Mouse (Mus musculus) embryonic facial prominence, embryonic 13.5 days (tissue): ENCODE measurements around the gene Uso1. TPM values are rescaled to one million over a fixed set of nuclear protein-coding genes. Genes with fewer than 3 reads are reported as not detected.
A peak's percentile ranks its signal among the peaks of the same experiment; 100 is the strongest.

Experiments
- ATAC-seq: fragments of 200-750 bp; cut with Nextera tagmentation; 2 replicates; pipeline ENCODE4 v1.8.0; 2017; ENCODE audit warnings: low read depth; ENCODE audit not compliant: insufficient number of reproducible peaks, insufficient read depth, low FRiP score, low TSS enrichment
- H3K27ac ChIP-seq: fragments of 300-500 bp; sonication (generic); 2 replicates; pipeline ENCODE4 v1.5.1; 2015; ENCODE audit warnings: moderate library complexity, mild to moderate bottlenecking, inconsistent platforms
- H3K27me3 ChIP-seq: fragments of 300-500 bp; sonication (generic); 2 replicates; pipeline ENCODE4 v1.6.1; 2015; ENCODE audit warnings: mild to moderate bottlenecking, inconsistent platforms
- H3K36me3 ChIP-seq: fragments of 300-500 bp; sonication (generic); 2 replicates; pipeline ENCODE4 v1.6.1; 2015; ENCODE audit warnings: mild to moderate bottlenecking, inconsistent platforms
- H3K4me1 ChIP-seq: fragments of 300-500 bp; sonication (generic); 2 replicates; pipeline ENCODE4 v1.6.1; 2015; ENCODE audit warnings: inconsistent platforms
- H3K4me2 ChIP-seq: fragments of 300-500 bp; sonication (generic); 2 replicates; pipeline ENCODE4 v1.6.1; 2015; ENCODE audit warnings: moderate library complexity, mild to moderate bottlenecking, inconsistent platforms
- H3K4me3 ChIP-seq: fragments of 300-500 bp; sonication (generic); 2 replicates; pipeline ENCODE4 v1.5.1; 2015; ENCODE audit warnings: mild to moderate bottlenecking, inconsistent platforms
- H3K9ac ChIP-seq: fragments of 300-500 bp; sonication (generic); 2 replicates; pipeline ENCODE4 v1.6.1; 2015; ENCODE audit warnings: mild to moderate bottlenecking, inconsistent platforms
- H3K9me3 ChIP-seq: fragments of 300-500 bp; sonication (generic); 2 replicates; pipeline ENCODE4 v1.6.1; 2016; ENCODE audit warnings: inconsistent platforms
- WGBS: fragments of 180-500 bp; shearing (Covaris S2); methylation state at CpG from one replicate; pipeline ENCODE4 v1.1.7; 2015; ENCODE audit warnings: mixed read lengths; 5-methylcytosine and 5-hydroxymethylcytosine counted together
- polyA plus RNA-seq: library from polyadenylated mRNA; unstranded; fragments of >200 nt; fragmentation: Nextera tagmentation; extraction: Ambion mirVana; gene quantifications from 2 replicates; pipeline ENCODE4 v1.2.1, GENCODE M21; 2015

Uso1 gene
- polyA plus RNA-seq, 1 experiment from 2014 or later = 45.4 TPM

DNA sequence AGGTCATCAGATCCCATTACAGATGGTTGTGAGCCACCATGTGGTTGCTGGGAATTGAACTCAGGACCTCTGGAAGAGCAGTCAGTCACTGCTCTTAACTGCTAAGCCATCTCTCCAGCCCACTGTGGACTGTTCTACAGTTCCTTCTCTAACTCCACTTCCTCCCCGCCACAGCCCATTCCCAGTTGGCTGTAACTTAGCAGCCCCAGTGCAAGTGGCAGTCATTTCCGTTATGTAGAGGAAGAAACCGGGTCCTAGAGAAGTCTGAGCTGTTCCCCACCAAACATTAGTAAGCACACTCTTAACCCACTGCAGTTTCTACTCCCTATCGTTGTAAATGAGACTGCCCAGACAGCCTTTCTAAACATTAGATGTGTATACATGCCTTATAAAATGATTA lies 30.5 kb upstream of the Uso1 start:
- no peak overlapping the region for H3K9ac ChIP-seq
- no peaks in the 10 kb centered on the region for H3K27me3 ChIP-seq
- WGBS = 89% methylated on average over 4 of the region's 4 CpGs
- peaks cover 7% of the 10 kb centered on the region for H3K4me1 ChIP-seq
- ATAC-seq = no peak
- H3K36me3 ChIP-seq = no peaks in the 10 kb centered on the region
- H3K9me3 ChIP-seq = no peaks in the 10 kb centered on the region
- no peak overlapping the region for H3K27ac ChIP-seq
- no peak overlapping the region for H3K4me2 ChIP-seq
- H3K4me3 ChIP-seq = no peak overlapping the region

- Histone ChIP-seq H3K27me3 (no peaks in the 10 kb centered on the region), H3K9ac (no peak overlapping the region), H3K27ac (no peak overlapping the region), H3K9me3 (no peaks in the 10 kb centered on the region), H3K4me2 (no peak overlapping the region), H3K4me1 (peaks cover 15% of the 10 kb centered on the region), H3K36me3 (no peaks in the 10 kb centered on the region), H3K4me3 (no peak overlapping the region)
- no peak for ATAC-seq
- WGBS = 85% methylated on average over 5 of the region's 5 CpGs
These were observed 26.9 kb upstream of the Uso1 start for GRCm38 (mm10) chr5:92110818-92111355.

- Histone ChIP-seq H3K36me3 (no peaks in the 10 kb centered on the region), H3K27ac (no peak overlapping the region), H3K9me3 (no peaks in the 10 kb centered on the region), H3K9ac (no peak overlapping the region), H3K4me3 (peak overlapping the region; percentile 25), H3K4me2 (peak overlapping the region; percentile 56), H3K27me3 (no peaks in the 10 kb centered on the region), H3K4me1 (peaks cover 10% of the 10 kb centered on the region)
- no peak for ATAC-seq
- 7% methylated on average over 6 of the region's 6 CpGs for WGBS
These were observed 25.6 kb upstream of the Uso1 start for GRCm38 (mm10) chr5:92112175-92112574.

DNA sequence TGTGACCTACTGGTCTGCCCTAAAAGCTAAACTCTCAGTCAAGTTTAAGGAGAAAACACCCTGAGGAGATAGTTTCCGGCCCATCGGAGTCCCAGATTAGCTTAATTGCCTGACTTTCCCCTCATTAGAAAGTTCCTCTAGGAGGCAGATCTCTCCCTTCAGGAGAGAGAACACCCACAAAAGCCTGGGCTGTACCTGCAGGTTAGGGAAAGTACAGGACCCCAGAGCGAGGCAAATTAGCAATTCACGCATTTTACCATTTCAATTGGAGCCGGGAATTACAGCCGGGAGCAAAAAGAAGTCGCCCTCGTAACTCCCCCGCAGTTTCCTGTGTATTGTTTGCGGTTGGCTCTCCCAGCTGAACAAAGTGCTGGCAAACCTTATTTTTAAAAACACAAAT lies 25.2 kb upstream of the Uso1 start:
- H3K9me3 ChIP-seq = no peaks in the 10 kb centered on the region
- H3K27ac ChIP-seq = no peak overlapping the region
- no peak for ATAC-seq
- no peaks in the 10 kb centered on the region for H3K27me3 ChIP-seq
- 0 out of 2 replicates have a peak overlapping the region, but pooled peaks have one; percentile 32 for H3K9ac ChIP-seq
- peak overlapping the region; percentile 56 for H3K4me2 ChIP-seq
- peak overlapping the region; percentile 25 for H3K4me3 ChIP-seq
- H3K4me1 ChIP-seq = peaks cover 10% of the 10 kb centered on the region
- 2% methylated on average over 10 of the region's 10 CpGs for WGBS
- H3K36me3 ChIP-seq = no peaks in the 10 kb centered on the region

DNA sequence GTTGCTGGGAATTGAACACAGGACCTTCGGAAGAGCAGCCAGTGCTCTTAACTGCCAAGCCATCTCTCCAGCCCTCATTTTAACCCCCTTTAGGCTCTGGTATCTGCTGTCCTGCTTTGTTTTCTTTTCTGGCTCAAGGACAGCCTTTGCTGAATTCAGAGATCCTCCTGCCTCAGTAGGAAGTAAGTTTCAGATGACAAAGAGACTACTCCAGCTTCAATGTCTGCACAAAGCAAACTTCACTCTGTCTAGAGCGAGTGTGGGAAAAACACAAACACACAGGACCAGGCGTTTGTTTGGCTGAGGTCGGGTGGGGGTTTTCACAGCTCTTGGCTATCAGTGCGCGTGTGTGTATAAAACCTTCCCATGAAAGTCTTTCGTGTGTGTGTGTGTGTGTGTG lies 24.3 kb upstream of the Uso1 start:
- Histone ChIP-seq H3K4me2 (no peak overlapping the region), H3K36me3 (no peaks in the 10 kb centered on the region), H3K4me1 (peaks cover 10% of the 10 kb centered on the region), H3K4me3 (no peak overlapping the region), H3K27me3 (no peaks in the 10 kb centered on the region), H3K9me3 (no peaks in the 10 kb centered on the region), H3K27ac (no peak overlapping the region), H3K9ac (no peak overlapping the region)
- WGBS = 88% methylated on average over 7 of the region's 7 CpGs
- ATAC-seq = no peak

DNA sequence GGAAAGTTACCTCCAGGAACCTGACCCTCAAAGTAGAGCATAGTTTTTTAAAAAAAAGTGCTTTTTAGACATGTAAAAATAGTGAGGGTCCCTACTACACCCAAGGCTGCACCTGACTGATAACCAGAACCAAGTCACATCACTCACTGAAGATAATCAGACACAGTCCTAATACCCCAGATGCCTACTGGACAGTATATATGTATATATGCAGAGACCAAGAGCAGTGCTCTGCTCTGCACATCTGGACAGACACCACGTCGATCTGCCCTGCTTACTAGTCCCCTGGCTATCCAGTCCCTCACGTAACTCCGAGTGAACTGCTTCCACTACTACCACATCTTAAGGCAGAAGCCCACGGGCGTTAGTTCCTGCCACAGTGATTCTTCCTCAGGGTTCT lies 23.5 kb upstream of the Uso1 start:
- Histone ChIP-seq H3K4me2 (no peak overlapping the region), H3K9me3 (no peaks in the 10 kb centered on the region), H3K4me1 (peaks cover 10% of the 10 kb centered on the region), H3K4me3 (no peak overlapping the region), H3K9ac (no peak overlapping the region), H3K36me3 (no peaks in the 10 kb centered on the region), H3K27me3 (no peaks in the 10 kb centered on the region), H3K27ac (no peak overlapping the region)
- WGBS = 89% methylated on average over 6 of the region's 6 CpGs
- ATAC-seq = no peak

GRCm38 (mm10) chr5:92114939-92115338 lies 22.8 kb upstream of the Uso1 start:
- no peak overlapping the region for H3K4me2 ChIP-seq
- no peak overlapping the region for H3K27ac ChIP-seq
- H3K4me1 ChIP-seq = peaks cover 10% of the 10 kb centered on the region
- H3K27me3 ChIP-seq = no peaks in the 10 kb centered on the region
- H3K9me3 ChIP-seq = no peaks in the 10 kb centered on the region
- H3K4me3 ChIP-seq = no peak overlapping the region
- ATAC-seq = no peak
- no peaks in the 10 kb centered on the region for H3K36me3 ChIP-seq
- 92% methylated on average over 2 of the region's 2 CpGs for WGBS
- H3K9ac ChIP-seq = no peak overlapping the region

DNA sequence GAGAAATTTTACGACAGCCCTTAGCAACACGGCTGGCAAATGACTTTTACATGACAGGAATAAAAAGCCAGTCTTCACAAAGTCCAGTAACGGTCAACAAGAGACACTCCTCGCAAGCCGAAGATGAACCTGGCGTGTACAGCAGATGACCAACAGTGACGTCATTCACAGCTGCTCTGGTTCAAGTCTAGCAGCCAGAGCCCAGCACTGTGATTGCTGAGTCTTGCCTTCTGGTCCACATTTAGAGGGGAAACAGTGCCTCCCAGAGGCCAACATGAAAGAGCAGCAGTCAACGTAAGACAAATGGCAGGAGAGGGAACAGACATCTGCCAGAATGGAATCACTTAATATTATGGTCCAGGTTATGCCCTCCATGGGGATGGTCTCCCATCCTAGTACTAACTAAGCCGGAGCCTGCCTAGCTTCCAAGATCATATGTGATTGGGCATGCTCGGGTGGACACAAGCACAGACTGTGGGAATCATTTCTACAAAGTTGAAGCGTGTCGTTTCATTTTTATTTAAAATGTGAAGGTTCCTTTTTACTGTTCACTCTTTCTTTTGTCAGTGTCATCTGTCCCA lies 19.8 kb upstream of the Uso1 start:
- H3K4me3 ChIP-seq = no peak overlapping the region
- peaks cover 1% of the 10 kb centered on the region for H3K4me1 ChIP-seq
- no peaks in the 10 kb centered on the region for H3K27me3 ChIP-seq
- 58% methylated on average over 12 of the region's 12 CpGs for WGBS
- H3K4me2 ChIP-seq = no peak overlapping the region
- H3K9ac ChIP-seq = no peak overlapping the region
- ATAC-seq = no peak
- no peaks in the 10 kb centered on the region for H3K9me3 ChIP-seq
- no peaks in the 10 kb centered on the region for H3K36me3 ChIP-seq
- no peak overlapping the region for H3K27ac ChIP-seq

DNA sequence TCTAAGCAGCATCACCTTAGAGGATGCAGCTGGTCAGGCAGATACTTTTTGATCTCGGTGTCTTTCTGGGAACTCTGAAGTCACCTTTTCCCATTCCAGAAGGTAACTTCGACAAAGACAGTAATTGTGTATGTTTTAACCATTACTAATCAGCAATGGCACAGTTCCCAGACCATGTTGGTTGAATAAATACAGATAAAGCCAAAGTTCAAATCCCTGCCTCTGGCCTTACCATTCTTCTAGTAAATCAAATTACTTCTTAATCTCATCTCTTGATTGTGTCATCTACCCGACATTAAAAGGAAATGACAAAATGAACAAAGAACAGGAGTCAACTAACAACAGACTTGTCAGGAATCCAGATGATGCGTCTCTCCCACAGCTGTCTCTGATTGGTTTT lies 16.1 kb upstream of the Uso1 start:
- H3K36me3 ChIP-seq = peaks cover 3% of the 10 kb centered on the region; the same call in 1 of the 2 replicates
- no peak overlapping the region for H3K9ac ChIP-seq
- 65% methylated on average over 4 of the region's 4 CpGs for WGBS
- H3K27me3 ChIP-seq = no peaks in the 10 kb centered on the region
- H3K4me3 ChIP-seq = no peak overlapping the region
- H3K9me3 ChIP-seq = no peaks in the 10 kb centered on the region
- H3K4me1 ChIP-seq = peaks cover 2% of the 10 kb centered on the region; the same call in 1 of the 2 replicates
- no peak overlapping the region for H3K4me2 ChIP-seq
- no peak for ATAC-seq
- H3K27ac ChIP-seq = no peak overlapping the region

- Histone ChIP-seq H3K27me3 (no peaks in the 10 kb centered on the region), H3K4me3 (no peak overlapping the region), H3K4me2 (no peak overlapping the region), H3K9me3 (no peaks in the 10 kb centered on the region), H3K27ac (no peak overlapping the region), H3K9ac (no peak overlapping the region), H3K4me1 (peaks cover 32% of the 10 kb centered on the region), H3K36me3 (peaks cover 3% of the 10 kb centered on the region; the same call in 1 of the 2 replicates)
- WGBS = 89% methylated on average over 3 of the region's 3 CpGs
- no peak for ATAC-seq
These were observed 12.3 kb upstream of the Uso1 start for GRCm38 (mm10) chr5:92125446-92125845.

DNA sequence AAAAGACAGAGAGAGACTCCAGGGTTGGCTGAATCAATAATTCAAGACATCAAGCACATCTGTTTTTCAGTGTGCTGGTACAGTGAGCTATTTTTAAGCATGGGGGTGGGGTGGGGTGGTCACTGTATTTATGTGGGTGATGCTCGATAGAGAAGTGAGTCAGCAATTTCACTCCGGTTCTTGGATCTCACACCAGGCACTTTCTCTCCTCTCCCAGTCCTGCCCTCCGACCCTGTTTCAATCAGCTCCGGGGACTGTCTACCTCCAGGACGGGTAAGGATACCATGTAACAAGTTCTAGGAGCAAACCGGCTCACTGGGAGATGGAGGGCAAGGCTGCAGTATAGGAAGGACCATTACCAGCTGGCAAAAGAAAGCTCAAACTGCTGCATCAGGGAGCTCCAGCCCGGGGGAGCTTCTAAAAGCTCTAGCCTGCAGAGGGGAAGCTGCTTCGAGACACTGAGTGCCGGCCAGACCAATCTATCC lies 10.6 kb upstream of the Uso1 start:
- H3K4me2 ChIP-seq = peak overlapping the region; percentile 7
- H3K36me3 ChIP-seq = peaks cover 9% of the 10 kb centered on the region; the same call in 1 of the 2 replicates
- H3K4me1 ChIP-seq = peaks cover 32% of the 10 kb centered on the region
- peak; percentile 21; the same call in 1 of the 2 replicates for ATAC-seq
- H3K4me3 ChIP-seq = no peak overlapping the region
- H3K27me3 ChIP-seq = no peaks in the 10 kb centered on the region
- H3K27ac ChIP-seq = peak overlapping the region; percentile 83
- H3K9me3 ChIP-seq = no peaks in the 10 kb centered on the region
- WGBS = 39% methylated on average over 9 of the region's 9 CpGs
- no peak overlapping the region for H3K9ac ChIP-seq

GRCm38 (mm10) chr5:92127751-92128150 lies 10.0 kb upstream of the Uso1 start:
- no peak overlapping the region for H3K4me3 ChIP-seq
- no peak for ATAC-seq
- H3K9ac ChIP-seq = no peak overlapping the region
- peak overlapping the region; percentile 83 for H3K27ac ChIP-seq
- H3K27me3 ChIP-seq = no peaks in the 10 kb centered on the region
- H3K4me1 ChIP-seq = peaks cover 32% of the 10 kb centered on the region
- peak overlapping the region; percentile 7 for H3K4me2 ChIP-seq
- H3K9me3 ChIP-seq = no peaks in the 10 kb centered on the region
- peaks cover 9% of the 10 kb centered on the region; the same call in 1 of the 2 replicates for H3K36me3 ChIP-seq
- WGBS = 70% methylated on average over 10 of the region's 10 CpGs
